Mouse (Mus musculus): ENCODE results near the gene Abca8a.
"Not testable (repeated sequence)": the region's sequence is repeated elsewhere in the genome, so short reads cannot be mapped to it uniquely, and the experiment has no call there.

Gene Abca8a

DNA sequence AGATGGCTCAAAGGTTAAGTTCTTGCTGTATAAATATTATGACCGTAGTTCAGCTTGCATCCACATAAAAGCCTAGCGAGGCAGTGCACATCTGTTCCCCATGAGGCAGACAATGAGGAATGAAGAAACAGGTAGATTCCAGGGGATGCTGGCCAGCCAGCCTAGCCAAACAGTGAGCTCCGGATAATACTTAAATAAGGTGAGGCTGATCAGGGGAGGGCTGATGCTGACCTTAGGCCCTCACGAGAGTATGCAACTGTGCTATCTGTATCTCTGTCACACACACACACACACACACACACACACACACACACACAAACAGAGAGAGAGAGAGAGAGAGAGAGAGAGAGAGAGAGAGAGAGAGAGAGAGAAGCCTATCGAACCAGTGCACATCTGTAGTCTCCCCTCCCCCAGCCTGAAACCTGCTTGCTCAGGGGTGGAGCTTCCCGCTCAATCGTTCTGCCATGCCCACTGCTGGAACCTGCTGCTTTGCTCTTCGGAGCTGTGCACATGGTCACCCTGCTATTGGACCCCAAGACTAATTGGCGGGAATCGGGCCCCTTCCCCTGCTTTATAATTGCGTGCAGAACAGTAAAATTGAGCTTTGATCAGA lies 108.2 kb downstream of the Abca8a start:
- DNase-seq (ENCODE audit: low spot score in 2 of 2) = not testable (repeated sequence)

DNA sequence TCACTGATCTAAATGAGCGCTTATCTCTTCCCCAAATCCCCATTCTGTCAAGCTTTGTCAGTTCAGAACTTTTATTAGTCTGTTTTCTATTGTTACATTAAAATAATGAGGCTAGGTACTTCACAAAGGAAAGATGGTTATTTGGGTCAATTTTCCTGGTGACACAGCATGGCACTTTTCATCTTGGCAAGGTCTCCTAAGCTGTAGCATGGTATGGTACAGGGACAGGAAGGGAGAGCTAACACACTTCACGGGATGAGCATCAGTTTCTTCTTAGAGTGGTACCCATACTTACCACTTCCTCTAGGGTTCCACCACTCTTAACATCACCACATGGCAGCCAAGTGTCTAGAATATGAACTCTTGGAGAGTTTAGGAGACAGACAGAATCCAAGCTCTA lies 113.9 kb downstream of the Abca8a start:
- DNase-seq (ENCODE audit: low spot score in 2 of 2) = no peak

Measured in frontal cortex, postnatal 14 days (tissue).